Mouse (Mus musculus) kidney, postnatal 0 days (tissue): ENCODE data around the gene Eif2s2. TPM values are rescaled to one million over a fixed set of nuclear protein-coding genes. Genes with fewer than 3 reads are reported as not detected.

ENCODE experiments used
- ATAC-seq: fragments of 200-750 bp; cut with Nextera tagmentation; replicated peaks from 2 replicates; pipeline ENCODE4 v1.8.0; 2017; ENCODE audit warnings: low read depth, moderate number of reproducible peaks, moderate TSS enrichment, moderate library complexity; ENCODE audit not compliant: low FRiP score
- DNase-seq: peaks from one replicate; pipeline ENCODE4 v3.0.0-alpha.2; 2016; ENCODE audit warnings: low spot score
- H3K27ac ChIP-seq: fragments of 300-500 bp; sonication (generic); 2 replicates; pipeline ENCODE4 v1.5.1; 2014; ENCODE audit warnings: mild to moderate bottlenecking
- H3K27me3 ChIP-seq: fragments of 300-500 bp; sonication (generic); 2 replicates; pipeline ENCODE4 v1.6.1; 2014; ENCODE audit warnings: low read length, mixed read lengths; ENCODE audit not compliant: insufficient read depth
- H3K36me3 ChIP-seq: fragments of 300-500 bp; sonication (generic); 2 replicates; pipeline ENCODE4 v1.6.1; 2014; ENCODE audit warnings: low read length, mixed read lengths; ENCODE audit not compliant: insufficient read depth
- H3K4me1 ChIP-seq: fragments of 300-500 bp; sonication (generic); replicated peaks from 2 replicates; pipeline ENCODE4 v1.6.1; 2014; ENCODE audit warnings: antibody characterized with exemption, low read length, mixed read lengths; ENCODE audit not compliant: insufficient read depth
- H3K4me2 ChIP-seq: fragments of 300-500 bp; sonication (generic); 2 replicates; pipeline ENCODE4 v1.6.1; 2014; ENCODE audit warnings: mild to moderate bottlenecking, low read length, moderate library complexity, mixed read lengths
- H3K4me3 ChIP-seq: fragments of 300-500 bp; sonication (generic); replicated peaks from 2 replicates; pipeline ENCODE4 v1.5.1; 2014; ENCODE audit warnings: low read depth, low read length
- H3K9ac ChIP-seq: fragments of 300-500 bp; sonication (generic); 2 replicates; pipeline ENCODE4 v1.6.1; 2014; ENCODE audit warnings: low read depth, low read length
- H3K9me3 ChIP-seq: fragments of 300-500 bp; sonication (generic); replicated peaks from 2 replicates; pipeline ENCODE4 v1.6.1; 2016; ENCODE audit warnings: low read length, inconsistent platforms, mixed read lengths
- CTCF ChIP-seq: IDR thresholded peaks from 2 replicates; pipeline ENCODE4 v1.5.1; 2016; ENCODE audit warnings: antibody characterized with exemption, low read depth, mild to moderate bottlenecking, moderate library complexity
- WGBS: fragments of 180-500 bp; shearing (Covaris S2); extraction: QIAGEN DNeasy Blood & Tissue Kit; methylation state at CpG from one replicate; pipeline ENCODE4 v1.1.7; 2014; 5-methylcytosine and 5-hydroxymethylcytosine counted together
- polyA plus RNA-seq: library from polyadenylated mRNA; unstranded; fragments of >200 nt; fragmentation: Nextera tagmentation; extraction: Ambion mirVana; gene quantifications from 2 replicates; pipeline ENCODE4 v1.2.1, GENCODE M21; 2015

Gene Eif2s2
- polyA plus RNA-seq, 1 experiment from 2014 or later, result 109 TPM

- DNase-seq (no peak), ATAC-seq (no peak)
- Histone ChIP-seq H3K4me2 (peak overlapping the region; percentile 64; the same call in 1 of the 2 replicates), H3K27ac (no peak overlapping the region), H3K9ac (no peak overlapping the region), H3K4me3 (no peak overlapping the region), H3K4me1 (0 out of 2 replicates have a peak, but pooled peaks cover 6% of the 10 kb centered on the region), H3K36me3 (no peaks in the 10 kb centered on the region), H3K27me3 (no peaks in the 10 kb centered on the region), H3K9me3 (no peaks in the 10 kb centered on the region)
- TF ChIP-seq CTCF, result no peak
- WGBS, result 66% methylated on average over 4 of the region's 4 CpGs
Measured at GRCm38 (mm10) chr2:154893548-154893947, 813 bp upstream of the Eif2s2 start.

- H3K4me2 ChIP-seq, result peak overlapping the region; percentile 64
- peak overlapping the region; percentile 49; the same call in 1 of the 2 replicates for H3K9ac ChIP-seq
- no peaks in the 10 kb centered on the region for H3K27me3 ChIP-seq
- TF ChIP-seq CTCF, result no peak
- no peaks in the 10 kb centered on the region for H3K9me3 ChIP-seq
- H3K4me3 ChIP-seq, result peak overlapping the region; percentile 86
- ATAC-seq, result no peak
- no peak for DNase-seq
- H3K4me1 ChIP-seq, result 0 out of 2 replicates have a peak, but pooled peaks cover 6% of the 10 kb centered on the region
- H3K27ac ChIP-seq, result no peak overlapping the region
- peaks cover under 1% of the 10 kb centered on the region; the same call in 1 of the 2 replicates for H3K36me3 ChIP-seq
- 8% methylated on average over 12 of the region's 12 CpGs for WGBS
Measured at GRCm38 (mm10) chr2:154893045-154893385, 280 bp upstream of the Eif2s2 start.

GRCm38 (mm10) chr2:154891585-154891984 lies 1.1 kb downstream of the Eif2s2 start:
- peak overlapping the region; percentile 91; the same call in 1 of the 2 replicates for H3K27ac ChIP-seq
- 0 out of 2 replicates have a peak, but pooled peaks cover 6% of the 10 kb centered on the region for H3K4me1 ChIP-seq
- no peaks in the 10 kb centered on the region for H3K9me3 ChIP-seq
- WGBS, result 9% methylated on average over 2 of the region's 2 CpGs
- ATAC-seq (no peak), DNase-seq (peak; percentile 31)
- peak overlapping the region; percentile 86 for H3K4me3 ChIP-seq
- H3K36me3 ChIP-seq, result peaks cover 11% of the 10 kb centered on the region; the same call in 1 of the 2 replicates
- H3K27me3 ChIP-seq, result no peaks in the 10 kb centered on the region
- peak overlapping the region; percentile 91 for H3K9ac ChIP-seq
- TF ChIP-seq CTCF, result no peak
- peak overlapping the region; percentile 64 for H3K4me2 ChIP-seq

- no peaks in the 10 kb centered on the region for H3K9me3 ChIP-seq
- H3K27ac ChIP-seq, result no peak overlapping the region
- H3K36me3 ChIP-seq, result peaks cover 22% of the 10 kb centered on the region; the same call in 1 of the 2 replicates
- H3K4me3 ChIP-seq, result no peak overlapping the region
- H3K4me1 ChIP-seq, result no peaks in the 10 kb centered on the region
- ATAC-seq (no peak), DNase-seq (no peak)
- TF ChIP-seq CTCF, result no peak
- no peak overlapping the region for H3K4me2 ChIP-seq
- H3K27me3 ChIP-seq, result no peaks in the 10 kb centered on the region
- H3K9ac ChIP-seq, result no peak overlapping the region
- WGBS, result 81% methylated on average over 2 of the region's 2 CpGs
Measured at GRCm38 (mm10) chr2:154876621-154877020, 16.1 kb downstream of the Eif2s2 start.

GRCm38 (mm10) chr2:154869954-154870641 lies 22.6 kb downstream of the Eif2s2 start:
- TF ChIP-seq CTCF, result no peak
- no peak overlapping the region for H3K4me3 ChIP-seq
- H3K36me3 ChIP-seq, result peaks cover 38% of the 10 kb centered on the region
- H3K4me2 ChIP-seq, result no peak overlapping the region
- no peaks in the 10 kb centered on the region for H3K9me3 ChIP-seq
- no peaks in the 10 kb centered on the region for H3K4me1 ChIP-seq
- no peaks in the 10 kb centered on the region for H3K27me3 ChIP-seq
- H3K9ac ChIP-seq, result no peak overlapping the region
- DNase-seq (no peak), ATAC-seq (no peak)
- no peak overlapping the region for H3K27ac ChIP-seq

- no peak overlapping the region for H3K4me3 ChIP-seq
- whole genome bisulfite sequencing, result 88% methylated on average over 1 of the region's 1 CpGs
Measured at GRCm38 (mm10) chr2:154868106-154868505, 24.6 kb downstream of the Eif2s2 start.

GRCm38 (mm10) chr2:154865696-154866095 lies 27.0 kb downstream of the Eif2s2 start:
- no peak overlapping the region for H3K9ac ChIP-seq
- H3K36me3 ChIP-seq, result peaks cover 58% of the 10 kb centered on the region
- no peaks in the 10 kb centered on the region for H3K9me3 ChIP-seq
- H3K4me2 ChIP-seq, result no peak overlapping the region
- ATAC-seq (no peak), DNase-seq (no peak)
- whole genome bisulfite sequencing, result 70% methylated on average over 3 of the region's 3 CpGs
- no peak overlapping the region for H3K4me3 ChIP-seq
- no peak for TF ChIP-seq CTCF
- no peaks in the 10 kb centered on the region for H3K4me1 ChIP-seq
- no peaks in the 10 kb centered on the region for H3K27me3 ChIP-seq
- no peak overlapping the region for H3K27ac ChIP-seq

More at GRCm38 (mm10) chr2:154868106-154868505, 24.6 kb downstream of the Eif2s2 start:
- Histone ChIP-seq H3K27me3 (no peaks in the 10 kb centered on the region), H3K9me3 (no peaks in the 10 kb centered on the region), H3K27ac (no peak overlapping the region), H3K4me2 (no peak overlapping the region), H3K4me1 (no peaks in the 10 kb centered on the region), H3K36me3 (peaks cover 55% of the 10 kb centered on the region), H3K9ac (no peak overlapping the region)
- DNase-seq, result no peak
- TF ChIP-seq CTCF, result no peak
- ATAC-seq, result no peak
